Mouse (Mus musculus) C2C12 (cell line): ENCODE results near the gene Coa3.

Source experiments
- CEBPB ChIP-seq: IDR thresholded peaks from one replicate; pipeline ENCODE4 v1.6.1; 2011; ENCODE audit warnings: low read depth, mild to moderate bottlenecking, control low read depth, moderate library complexity
- CTCF ChIP-seq: IDR thresholded peaks from one replicate; pipeline ENCODE4 v1.5.1; 2011; ENCODE audit not compliant: control insufficient read depth, insufficient read depth, insufficient read length
- FOSL1 ChIP-seq: IDR thresholded peaks from one replicate; pipeline ENCODE4 v1.8.0; 2011; ENCODE audit warnings: mild to moderate bottlenecking, low read length; ENCODE audit not compliant: poor library complexity, insufficient read depth, severe bottlenecking
- MAX ChIP-seq: IDR thresholded peaks from one replicate; pipeline ENCODE4 v1.6.1; 2011; ENCODE audit warnings: mild to moderate bottlenecking, control low read depth
- MYOD1 ChIP-seq: IDR thresholded peaks from one replicate; pipeline ENCODE4 v1.6.1; 2011; ENCODE audit warnings: low read depth; ENCODE audit not compliant: control insufficient read depth, insufficient read length
- MYOG ChIP-seq: IDR thresholded peaks from one replicate; pipeline ENCODE4 v1.6.1; 2011; ENCODE audit not compliant: control insufficient read depth, insufficient read length; ENCODE audit errors: extremely low read depth
- USF1 ChIP-seq: IDR thresholded peaks from one replicate; pipeline ENCODE4 v1.6.1; 2011; ENCODE audit warnings: low read depth, mild to moderate bottlenecking, control low read depth, moderate library complexity

- TF ChIP-seq MAX (no peak), FOSL1 (no peak), CTCF (no peak), MYOG (no peak), MYOD1 (no peak), USF1 (no peak), CEBPB (no peak)
Measured at GRCm38 (mm10) chr11:101245855-101246701, 32.8 kb downstream of the Coa3 start, which contains the start of gene Ramp2.
